Mouse (Mus musculus) hindbrain, embryonic 11.5 days (tissue): ENCODE results near the gene Prr19. TPM values are rescaled to one million over a fixed set of nuclear protein-coding genes. Genes with fewer than 3 reads are reported as not detected.
A peak's percentile ranks its signal among the peaks of the same experiment; 100 is the strongest.

Source experiments
- ATAC-seq: fragments of 200-750 bp; cut with Nextera tagmentation; 2 replicates; pipeline ENCODE4 v1.8.0; 2017; ENCODE audit warnings: mild to moderate bottlenecking, moderate TSS enrichment, moderate library complexity; ENCODE audit not compliant: low FRiP score
- DNase-seq: peaks from one replicate; pipeline ENCODE4 v3.0.0-alpha.2; 2015; ENCODE audit warnings: low spot score
- H3K27ac ChIP-seq: fragments of 300-500 bp; sonication (generic); 2 replicates; pipeline ENCODE4 v1.5.1; 2014; ENCODE audit warnings: mild to moderate bottlenecking, low read depth, low read length
- H3K27me3 ChIP-seq: fragments of 300-500 bp; sonication (generic); 2 replicates; pipeline ENCODE4 v1.6.1; 2014; ENCODE audit warnings: mild to moderate bottlenecking, low read length, moderate library complexity, mixed read lengths; ENCODE audit not compliant: control insufficient read depth, insufficient read depth
- H3K36me3 ChIP-seq: fragments of 300-500 bp; sonication (generic); 2 replicates; pipeline ENCODE4 v1.6.1; 2014; ENCODE audit warnings: mild to moderate bottlenecking, low read length, moderate library complexity, mixed read lengths; ENCODE audit not compliant: control insufficient read depth, insufficient read depth
- H3K4me1 ChIP-seq: fragments of 300-500 bp; sonication (generic); replicated peaks from 2 replicates; pipeline ENCODE4 v1.6.1; 2014; ENCODE audit warnings: low read length, mixed read lengths; ENCODE audit not compliant: control insufficient read depth, insufficient read depth
- H3K4me2 ChIP-seq: fragments of 300-500 bp; sonication (generic); replicated peaks from 2 replicates; pipeline ENCODE4 v1.6.1; 2014; ENCODE audit warnings: mild to moderate bottlenecking, low read depth, low read length
- H3K4me3 ChIP-seq: fragments of 300-500 bp; sonication (generic); 2 replicates; pipeline ENCODE4 v1.5.1; 2014; ENCODE audit warnings: low read depth, low read length
- H3K9ac ChIP-seq: fragments of 300-500 bp; sonication (generic); 2 replicates; pipeline ENCODE4 v1.6.1; 2014; ENCODE audit warnings: low read depth, low read length
- H3K9me3 ChIP-seq: fragments of 300-500 bp; sonication (generic); 2 replicates; pipeline ENCODE4 v1.6.1; 2016; ENCODE audit warnings: low read length; ENCODE audit not compliant: control insufficient read depth
- WGBS: fragments of 180-500 bp; shearing (Covaris S2); extraction: QIAGEN DNeasy Blood & Tissue Kit; methylation state at CpG from one replicate; pipeline ENCODE4 v1.1.7; 2014; 5-methylcytosine and 5-hydroxymethylcytosine counted together
- polyA plus RNA-seq: library from polyadenylated mRNA; unstranded; fragments of >200 nt; fragmentation: Nextera tagmentation; extraction: Ambion mirVana; gene quantifications from 2 replicates; pipeline ENCODE4 v1.2.1, GENCODE M21; 2014

Prr19 gene
- polyA plus RNA-seq, 1 experiment from 2014 or later = 1.3 TPM

- peak overlapping the region; percentile 64 for H3K4me2 ChIP-seq
- peak overlapping the region; percentile 79 for H3K9ac ChIP-seq
- H3K4me3 ChIP-seq = peak overlapping the region; percentile 64
- peaks cover 3% of the 10 kb centered on the region for H3K4me1 ChIP-seq
- H3K36me3 ChIP-seq = no peaks in the 10 kb centered on the region
- ATAC-seq (no peak), DNase-seq (no peak)
- no peaks in the 10 kb centered on the region for H3K27me3 ChIP-seq
- WGBS = 7% methylated on average over 7 of the region's 7 CpGs
- no peaks in the 10 kb centered on the region for H3K9me3 ChIP-seq
- peak overlapping the region; percentile 79 for H3K27ac ChIP-seq
Measured at GRCm38 (mm10) chr7:25268588-25268987, 32.6 kb upstream of the Prr19 start.

- WGBS = 47% methylated on average over 4 of the region's 4 CpGs
- DNase-seq = no peak
- peak overlapping the region; percentile 64 for H3K4me3 ChIP-seq
- no peaks in the 10 kb centered on the region for H3K36me3 ChIP-seq
- ATAC-seq = no peak
- no peak overlapping the region for H3K27ac ChIP-seq
- H3K27me3 ChIP-seq = no peaks in the 10 kb centered on the region
- peak overlapping the region; percentile 64 for H3K4me2 ChIP-seq
- no peaks in the 10 kb centered on the region for H3K9me3 ChIP-seq
- peaks cover 3% of the 10 kb centered on the region for H3K4me1 ChIP-seq
- H3K9ac ChIP-seq = peak overlapping the region; percentile 79
Measured at GRCm38 (mm10) chr7:25269029-25269428, 32.2 kb upstream of the Prr19 start.

- WGBS = 83% methylated on average over 8 of the region's 8 CpGs
- Histone ChIP-seq H3K36me3 (no peaks in the 10 kb centered on the region), H3K27ac (no peak overlapping the region), H3K9ac (no peak overlapping the region), H3K27me3 (no peaks in the 10 kb centered on the region), H3K4me2 (peak overlapping the region; percentile 0; the same call in 1 of the 2 replicates), H3K9me3 (no peaks in the 10 kb centered on the region), H3K4me1 (peaks cover 3% of the 10 kb centered on the region), H3K4me3 (no peak overlapping the region; the same call in 1 of the 2 replicates)
- DNase-seq = no peak
- no peak for ATAC-seq
Measured at GRCm38 (mm10) chr7:25269545-25270271, 31.5 kb upstream of the Prr19 start.

- WGBS = 89% methylated on average over 35 of the region's 35 CpGs
- DNase-seq (no peak), ATAC-seq (no peak)
- Histone ChIP-seq H3K4me2 (no peak overlapping the region), H3K4me1 (peaks cover 3% of the 10 kb centered on the region), H3K9me3 (no peaks in the 10 kb centered on the region), H3K36me3 (no peaks in the 10 kb centered on the region), H3K4me3 (no peak overlapping the region), H3K9ac (no peak overlapping the region), H3K27me3 (no peaks in the 10 kb centered on the region), H3K27ac (no peak overlapping the region)
Measured at GRCm38 (mm10) chr7:25270652-25271633, 30.3 kb upstream of the Prr19 start.

- H3K27me3 ChIP-seq = no peaks in the 10 kb centered on the region
- H3K4me2 ChIP-seq = no peak overlapping the region
- no peak overlapping the region for H3K9ac ChIP-seq
- ATAC-seq (no peak), DNase-seq (no peak)
- H3K4me3 ChIP-seq = no peak overlapping the region
- H3K27ac ChIP-seq = no peak overlapping the region
- no peaks in the 10 kb centered on the region for H3K36me3 ChIP-seq
- no peaks in the 10 kb centered on the region for H3K9me3 ChIP-seq
- 86% methylated on average over 30 of the region's 30 CpGs for WGBS
- H3K4me1 ChIP-seq = peaks cover 3% of the 10 kb centered on the region
Measured at GRCm38 (mm10) chr7:25271651-25272444, 29.4 kb upstream of the Prr19 start.

- no peak for ATAC-seq
- Histone ChIP-seq H3K36me3 (no peaks in the 10 kb centered on the region), H3K27ac (no peak overlapping the region), H3K4me3 (no peak overlapping the region), H3K9ac (0 out of 2 replicates have a peak overlapping the region, but pooled peaks have one; percentile 16), H3K27me3 (no peaks in the 10 kb centered on the region), H3K4me2 (no peak overlapping the region), H3K4me1 (peaks cover 5% of the 10 kb centered on the region), H3K9me3 (no peaks in the 10 kb centered on the region)
- no peak for DNase-seq
- WGBS = 91% methylated on average over 38 of the region's 38 CpGs
Measured at GRCm38 (mm10) chr7:25272445-25273258, 28.6 kb upstream of the Prr19 start.

GRCm38 (mm10) chr7:25273259-25274241 is 27.7 kb upstream of the Prr19 start:
- Histone ChIP-seq H3K27me3 (no peaks in the 10 kb centered on the region), H3K9me3 (no peaks in the 10 kb centered on the region), H3K9ac (no peak overlapping the region), H3K4me3 (no peak overlapping the region), H3K4me2 (no peak overlapping the region), H3K27ac (no peak overlapping the region), H3K36me3 (no peaks in the 10 kb centered on the region), H3K4me1 (peaks cover 9% of the 10 kb centered on the region)
- DNase-seq = no peak
- ATAC-seq = no peak
- WGBS = 91% methylated on average over 21 of the region's 22 CpGs
